Mouse (Mus musculus): ENCODE measurements at regions not wholly inside any gene's neighbourhood (a gene's known extent, or its start where the extent isn't known, plus 50 kb on each side); places are given as distances from the start of the nearest gene placed in this dataset.
A peak's percentile ranks its signal among the peaks of the same experiment; 100 is the strongest.

DNA sequence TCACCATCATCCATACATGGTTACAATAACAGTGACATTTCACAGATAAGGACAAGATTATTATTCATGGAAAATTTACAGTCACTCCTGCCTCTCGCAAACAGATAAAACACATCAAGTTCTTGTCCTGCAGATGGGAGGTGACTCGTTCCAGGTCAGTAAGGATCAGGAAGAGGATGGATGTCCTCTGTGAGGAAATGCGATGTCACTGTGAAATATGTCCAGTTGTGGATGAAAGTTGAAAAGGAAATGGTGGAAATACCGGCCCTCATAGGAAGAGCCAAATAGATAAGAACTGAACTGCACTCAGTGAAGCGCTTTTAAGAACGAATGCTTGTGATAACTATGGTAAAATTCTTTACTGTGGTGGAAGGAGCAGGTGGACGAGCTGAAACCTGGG, 255.8 kb downstream of the Gm11146 start:
- no peaks in the 10 kb centered on the region for H3K27me3 ChIP-seq (ENCODE audit: control insufficient read depth, insufficient read depth, low read length)
- H3K36me3 ChIP-seq (ENCODE audit: control insufficient read depth, insufficient read depth, low read length) = no peaks in the 10 kb centered on the region
- DNase-seq (ENCODE audit: low spot score) (no peak), ATAC-seq (ENCODE audit: low FRiP score, low TSS enrichment) (no peak)
- H3K9ac ChIP-seq (ENCODE audit: low read length) = no peak overlapping the region
- H3K9me3 ChIP-seq (ENCODE audit: control insufficient read depth, low read length) = no peaks in the 10 kb centered on the region
- H3K27ac ChIP-seq (replicated peaks) = no peak overlapping the region
- TF ChIP-seq CTCF (IDR thresholded peaks at IDR 0.05; ENCODE audit: low read depth) (no peak), EP300 (optimal IDR thresholded peaks at IDR 0.05) (no peak)
- H3K4me2 ChIP-seq (replicated peaks; ENCODE audit: low read depth) = no peak overlapping the region
- WGBS = 69% methylated on average over 7 of the region's 7 CpGs
- no peak overlapping the region for H3K4me3 ChIP-seq (ENCODE audit: low read depth, low read length)
- no peaks in the 10 kb centered on the region for H3K4me1 ChIP-seq (replicated peaks; ENCODE audit: control insufficient read depth, insufficient read depth)

DNA sequence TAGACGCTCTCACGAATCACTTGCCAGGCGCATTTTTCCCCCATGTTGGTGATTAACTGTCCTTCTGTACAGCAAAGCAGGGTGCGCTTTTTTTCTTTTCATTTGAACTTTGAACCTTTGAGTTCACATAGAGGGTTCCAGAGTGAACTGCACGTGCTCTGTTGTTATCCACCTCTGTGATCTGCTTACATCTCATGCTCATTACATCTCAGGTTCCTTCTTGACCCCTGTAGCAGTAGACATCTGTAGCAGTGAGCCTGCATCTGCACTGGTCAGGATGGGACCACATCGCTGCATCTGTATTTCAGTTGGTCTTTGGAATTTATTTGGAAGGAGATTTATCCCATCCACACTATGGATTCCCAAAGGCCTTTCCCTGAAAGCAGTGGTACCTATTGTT, 269.6 kb downstream of the Gm11146 start:
- Histone ChIP-seq H3K9me3 (ENCODE audit: control insufficient read depth, low read length) (no peaks in the 10 kb centered on the region), H3K4me3 (ENCODE audit: low read depth, low read length) (no peak overlapping the region), H3K4me2 (replicated peaks; ENCODE audit: low read depth) (no peak overlapping the region; the same call in 1 of the 2 replicates), H3K27me3 (ENCODE audit: control insufficient read depth, insufficient read depth, low read length) (no peaks in the 10 kb centered on the region), H3K9ac (ENCODE audit: low read length) (no peak overlapping the region), H3K4me1 (replicated peaks; ENCODE audit: control insufficient read depth, insufficient read depth) (no peaks in the 10 kb centered on the region), H3K27ac (replicated peaks) (no peak overlapping the region), H3K36me3 (ENCODE audit: control insufficient read depth, insufficient read depth, low read length) (no peaks in the 10 kb centered on the region)
- TF ChIP-seq EP300 (optimal IDR thresholded peaks at IDR 0.05) = no peak
- no peak for TF ChIP-seq CTCF (IDR thresholded peaks at IDR 0.05; ENCODE audit: low read depth)
- ATAC-seq (ENCODE audit: low FRiP score, low TSS enrichment) (no peak), DNase-seq (ENCODE audit: low spot score) (no peak)
- 64% methylated on average over 6 of the region's 6 CpGs for WGBS

DNA sequence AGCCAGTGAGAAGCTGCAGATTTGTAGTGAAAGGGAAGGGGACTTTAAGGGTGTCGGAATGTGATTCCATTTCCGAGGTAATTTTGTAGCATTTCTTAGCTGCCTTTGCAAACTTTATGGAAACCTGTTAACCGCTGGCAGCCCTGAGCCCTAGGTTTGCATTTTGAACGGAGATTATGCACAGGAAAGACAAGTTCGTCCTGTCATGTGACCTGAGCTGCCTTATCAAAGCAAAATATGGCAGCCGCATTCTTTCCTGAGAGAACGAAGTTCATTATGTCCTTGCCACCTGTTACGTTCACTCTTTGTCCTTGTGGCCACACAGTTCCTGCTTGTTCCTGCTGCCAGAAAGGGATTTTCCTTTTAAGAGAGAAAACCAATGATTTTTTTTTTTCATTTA, 270.9 kb downstream of the Gm11146 start:
- peak overlapping the region; percentile 64 for H3K4me2 ChIP-seq (replicated peaks; ENCODE audit: low read depth)
- H3K4me3 ChIP-seq (ENCODE audit: low read depth, low read length) = peak overlapping the region; percentile 52
- no peaks in the 10 kb centered on the region for H3K27me3 ChIP-seq (ENCODE audit: control insufficient read depth, insufficient read depth, low read length)
- peak overlapping the region; percentile 32 for H3K9ac ChIP-seq (ENCODE audit: low read length)
- no peaks in the 10 kb centered on the region for H3K4me1 ChIP-seq (replicated peaks; ENCODE audit: control insufficient read depth, insufficient read depth)
- WGBS = 11% methylated on average over 8 of the region's 8 CpGs
- peak; percentile 75 for ATAC-seq (ENCODE audit: low FRiP score, low TSS enrichment)
- peak; percentile 62 for DNase-seq (ENCODE audit: low spot score)
- H3K27ac ChIP-seq (replicated peaks) = peak overlapping the region; percentile 98
- H3K36me3 ChIP-seq (ENCODE audit: control insufficient read depth, insufficient read depth, low read length) = no peaks in the 10 kb centered on the region
- no peak for TF ChIP-seq EP300 (optimal IDR thresholded peaks at IDR 0.05)
- TF ChIP-seq CTCF (IDR thresholded peaks at IDR 0.05; ENCODE audit: low read depth) = 0 out of 2 replicates have a peak, but pooled peaks have one; percentile 4
- no peaks in the 10 kb centered on the region for H3K9me3 ChIP-seq (ENCODE audit: control insufficient read depth, low read length)

DNA sequence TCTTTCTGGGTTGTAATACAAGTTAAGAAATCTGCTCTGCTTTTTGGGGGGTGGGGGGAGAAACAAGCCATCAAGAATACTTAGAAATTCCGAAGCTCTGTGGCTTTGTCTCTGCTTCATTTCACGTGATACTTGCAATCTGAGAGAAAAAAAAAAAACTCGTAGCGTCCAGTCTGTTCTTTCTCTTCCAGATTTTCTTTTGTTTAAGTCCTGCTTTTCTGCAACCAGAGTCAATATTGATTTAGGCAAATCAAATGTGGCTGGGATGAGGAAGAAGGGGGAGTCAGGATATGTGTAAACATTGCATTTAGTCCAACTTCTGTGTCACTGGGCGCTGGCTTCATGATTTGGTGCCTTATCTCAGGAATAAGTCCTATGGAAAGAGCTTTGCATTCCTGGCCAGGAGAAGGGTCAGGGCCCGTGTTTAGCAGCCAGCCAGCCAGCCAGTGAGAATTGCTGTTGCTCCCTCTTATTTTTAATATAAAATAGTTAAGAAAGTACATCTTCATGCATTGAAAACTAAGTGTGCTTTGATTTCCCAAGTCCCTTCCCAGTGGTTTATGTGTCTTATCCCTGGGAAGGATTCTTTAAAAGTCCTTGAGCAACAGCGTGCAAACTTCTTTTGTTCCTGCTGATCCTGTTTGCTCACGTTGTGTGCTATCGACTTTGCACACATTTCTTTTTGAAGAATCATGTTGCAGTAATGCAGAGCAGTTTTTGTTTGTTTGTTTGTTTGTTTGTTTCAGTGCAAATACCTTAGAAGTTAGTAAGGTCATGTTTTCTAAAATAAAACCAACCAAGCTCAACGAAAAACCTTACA, 272.0 kb downstream of the Gm11146 start:
- Histone ChIP-seq H3K4me3 (ENCODE audit: low read depth, low read length) (peak overlapping the region; percentile 52), H3K9ac (ENCODE audit: low read length) (peak overlapping the region; percentile 79), H3K27ac (replicated peaks) (peak overlapping the region; percentile 98), H3K36me3 (ENCODE audit: control insufficient read depth, insufficient read depth, low read length) (no peaks in the 10 kb centered on the region), H3K27me3 (ENCODE audit: control insufficient read depth, insufficient read depth, low read length) (no peaks in the 10 kb centered on the region), H3K9me3 (ENCODE audit: control insufficient read depth, low read length) (no peaks in the 10 kb centered on the region), H3K4me2 (replicated peaks; ENCODE audit: low read depth) (peak overlapping the region; percentile 64), H3K4me1 (replicated peaks; ENCODE audit: control insufficient read depth, insufficient read depth) (no peaks in the 10 kb centered on the region)
- WGBS = 5% methylated on average over 10 of the region's 10 CpGs
- no peak for TF ChIP-seq EP300 (optimal IDR thresholded peaks at IDR 0.05)
- TF ChIP-seq CTCF (IDR thresholded peaks at IDR 0.05; ENCODE audit: low read depth) = no peak
- peak; percentile 74 for DNase-seq (ENCODE audit: low spot score)
- ATAC-seq (ENCODE audit: low FRiP score, low TSS enrichment) = peak; percentile 94

DNA sequence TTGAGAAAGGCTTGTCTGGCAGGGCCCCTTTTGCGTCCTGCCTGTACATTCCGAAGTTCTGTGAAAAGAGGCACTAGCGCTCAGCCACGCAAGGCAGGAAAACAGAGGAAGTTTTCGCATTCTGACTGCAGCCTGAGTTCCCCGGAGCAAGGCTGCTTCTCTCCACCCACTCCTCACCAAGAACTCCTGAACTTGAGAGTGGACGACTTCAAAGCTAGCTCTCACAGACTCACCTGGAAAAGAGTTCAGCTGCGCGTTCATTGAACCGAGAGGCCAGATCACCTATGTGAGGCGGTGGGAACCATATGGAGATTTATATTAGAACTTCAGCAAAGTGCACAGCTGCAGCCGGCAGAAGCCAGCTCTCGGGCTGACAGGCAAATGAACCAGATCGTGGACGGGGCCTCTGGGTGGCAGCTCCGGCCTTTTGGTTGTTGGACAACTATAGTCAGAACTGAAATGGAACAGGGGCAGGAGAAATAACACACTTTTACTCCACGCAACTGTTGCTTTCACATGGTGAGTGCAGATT, 272.7 kb downstream of the Gm11146 start:
- ATAC-seq (ENCODE audit: low FRiP score, low TSS enrichment) = peak; percentile 53
- no peaks in the 10 kb centered on the region for H3K36me3 ChIP-seq (ENCODE audit: control insufficient read depth, insufficient read depth, low read length)
- WGBS = under 1% methylated on average over 17 of the region's 17 CpGs

DNA sequence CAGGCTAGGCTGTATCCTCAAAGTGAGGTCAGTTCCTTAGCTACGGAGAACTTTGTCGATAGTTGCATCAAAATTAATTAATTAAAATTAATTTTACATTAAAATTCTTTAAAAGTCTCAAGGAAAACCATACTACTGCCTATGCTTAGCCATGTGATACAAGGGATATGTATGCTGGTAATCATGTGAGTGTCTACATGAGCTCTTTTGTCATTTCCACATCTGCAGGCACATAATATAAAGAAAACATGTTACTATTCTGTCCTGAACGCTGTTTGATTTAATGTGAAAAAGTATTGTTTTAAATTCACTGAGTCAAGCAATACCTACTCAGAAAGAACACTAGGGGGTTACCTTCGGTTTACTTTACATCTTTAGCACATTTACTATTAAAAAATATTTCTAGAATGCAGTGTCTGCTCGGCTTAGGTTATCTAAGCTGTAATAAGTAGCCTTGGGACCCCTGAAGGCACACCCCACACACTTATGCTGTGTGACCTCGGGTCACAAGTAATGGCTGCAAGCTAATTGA, 273.2 kb downstream of the Gm11146 start:
- Histone ChIP-seq H3K9me3 (ENCODE audit: control insufficient read depth, low read length) (no peaks in the 10 kb centered on the region), H3K4me3 (ENCODE audit: low read depth, low read length) (peak overlapping the region; percentile 52), H3K9ac (ENCODE audit: low read length) (peak overlapping the region; percentile 79), H3K4me1 (replicated peaks; ENCODE audit: control insufficient read depth, insufficient read depth) (no peaks in the 10 kb centered on the region), H3K36me3 (ENCODE audit: control insufficient read depth, insufficient read depth, low read length) (no peaks in the 10 kb centered on the region), H3K4me2 (replicated peaks; ENCODE audit: low read depth) (peak overlapping the region; percentile 64), H3K27me3 (ENCODE audit: control insufficient read depth, insufficient read depth, low read length) (no peaks in the 10 kb centered on the region), H3K27ac (replicated peaks) (peak overlapping the region; percentile 98)
- DNase-seq (ENCODE audit: low spot score) (no peak), ATAC-seq (ENCODE audit: low FRiP score, low TSS enrichment) (peak; percentile 44; the same call in 1 of the 2 replicates)
- TF ChIP-seq CTCF (IDR thresholded peaks at IDR 0.05; ENCODE audit: low read depth) (peak; percentile 26), EP300 (optimal IDR thresholded peaks at IDR 0.05) (no peak)
- WGBS = 21% methylated on average over 6 of the region's 6 CpGs

More for the DNA sequence above, 272.7 kb downstream of the Gm11146 start:
- H3K4me3 ChIP-seq (ENCODE audit: low read depth, low read length) = peak overlapping the region; percentile 52
- H3K27me3 ChIP-seq (ENCODE audit: control insufficient read depth, insufficient read depth, low read length) = no peaks in the 10 kb centered on the region
- no peaks in the 10 kb centered on the region for H3K4me1 ChIP-seq (replicated peaks; ENCODE audit: control insufficient read depth, insufficient read depth)
- H3K27ac ChIP-seq (replicated peaks) = peak overlapping the region; percentile 98
- peak overlapping the region; percentile 79 for H3K9ac ChIP-seq (ENCODE audit: low read length)
- peak; percentile 64 for DNase-seq (ENCODE audit: low spot score)
- no peaks in the 10 kb centered on the region for H3K9me3 ChIP-seq (ENCODE audit: control insufficient read depth, low read length)
- peak; percentile 30 for TF ChIP-seq CTCF (IDR thresholded peaks at IDR 0.05; ENCODE audit: low read depth)
- TF ChIP-seq EP300 (optimal IDR thresholded peaks at IDR 0.05) = no peak
- H3K4me2 ChIP-seq (replicated peaks; ENCODE audit: low read depth) = peak overlapping the region; percentile 64
